In the genomic region with DNA sequence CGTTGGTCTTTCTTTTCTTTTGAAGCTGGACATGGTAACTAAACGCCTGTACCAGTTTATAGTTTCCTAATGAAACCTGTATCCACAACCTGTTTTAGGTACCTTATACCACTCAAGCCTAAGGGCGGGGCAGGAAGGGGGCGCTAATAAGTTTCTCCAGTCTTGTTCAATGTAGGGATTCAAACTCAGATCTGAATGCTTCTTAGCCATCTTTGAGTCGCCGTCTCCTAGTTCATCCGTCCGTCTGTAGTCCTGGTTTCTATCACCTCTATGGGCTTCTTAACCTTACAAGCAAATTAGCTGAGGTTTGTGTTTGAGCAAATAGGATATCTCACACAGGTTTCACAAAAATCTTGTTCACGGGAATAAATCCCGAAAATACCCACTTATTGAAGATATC, we compare ENCODE assay signal across 8 mouse cellular contexts. TPM values are rescaled to one million over a fixed set of nuclear protein-coding genes. Genes with fewer than 3 reads are reported as not detected.
A peak's percentile ranks its signal among the peaks of the same experiment; 100 is the strongest.
DNase-seq lines count a peak whose midpoint lies in the region; ATAC-seq and TF ChIP-seq lines count a peak whose summit lies in the region.

No protein-coding gene starts in this region.

- H3K9ac ChIP-seq in heart, embryonic 11.5 days (ENCODE audit: low read depth, low read length): peak overlapping the region; percentile 97
- peak overlapping the region; percentile 53; the same call in 1 of the 2 replicates for H3K9ac ChIP-seq in ES-E14 (ENCODE audit: insufficient read depth, low read depth, low read length, poor library complexity, severe bottlenecking)
- peak overlapping the region; percentile 93 for H3K9ac ChIP-seq in forebrain, postnatal 0 days
- H3K9ac ChIP-seq in liver, embryonic 12.5 days: peak overlapping the region; percentile 88

- peak; percentile 34; the same call in 1 of the 2 replicates for TF ChIP-seq CTCF in forebrain, postnatal 0 days (IDR thresholded peaks at IDR 0.05; ENCODE audit: low read depth)

- H3K27me3 ChIP-seq in heart, embryonic 11.5 days (ENCODE audit: control insufficient read depth, insufficient read depth, low read length): no peaks in the 10 kb centered on the region
- no peaks in the 10 kb centered on the region for H3K27me3 ChIP-seq in forebrain, postnatal 0 days (ENCODE audit: insufficient read depth, low read length)
- no peaks in the 10 kb centered on the region for H3K27me3 ChIP-seq in liver, embryonic 12.5 days (replicated peaks)

- peak overlapping the region; percentile 96 for H3K27ac ChIP-seq in heart, embryonic 11.5 days (ENCODE audit: low read depth, low read length)
- no peak overlapping the region for H3K27ac ChIP-seq in ES-E14 (ENCODE audit: insufficient read depth, low read depth, low read length, poor library complexity, severe bottlenecking)
- peak overlapping the region; percentile 98 for H3K27ac ChIP-seq in forebrain, postnatal 0 days (ENCODE audit: low read depth, low read length)
- peak overlapping the region; percentile 95 for H3K27ac ChIP-seq in liver, embryonic 12.5 days

- peak overlapping the region; percentile 95 for H3K4me3 ChIP-seq in heart, embryonic 11.5 days (ENCODE audit: low read depth, low read length)
- H3K4me3 ChIP-seq in ES-E14 (ENCODE audit: insufficient read depth in 1 of 2, low read depth in 1 of 2, low read length in 2 of 2, poor library complexity in 1 of 2, severe bottlenecking in 1 of 2): peak overlapping the region; percentile 79 to 84
- peak overlapping the region; percentile 98 for H3K4me3 ChIP-seq in forebrain, postnatal 0 days (ENCODE audit: low read depth, low read length)
- peak overlapping the region; percentile 73 for H3K4me3 ChIP-seq in liver, embryonic 12.5 days

- WGBS in heart, embryonic 11.5 days (ENCODE audit: insufficient replicate concordance): 10% methylated on average over 10 of the region's 10 CpGs
- WGBS in forebrain, postnatal 0 days: 7% methylated on average over 10 of the region's 10 CpGs
- 5% methylated on average over 10 of the region's 10 CpGs for WGBS in liver, embryonic 12.5 days (ENCODE audit: insufficient replicate concordance)

- no peaks in the 10 kb centered on the region for H3K9me3 ChIP-seq in heart, embryonic 11.5 days (replicated peaks; ENCODE audit: control insufficient read depth, low read length)
- no peaks in the 10 kb centered on the region for H3K9me3 ChIP-seq in ES-E14 (ENCODE audit: control insufficient read depth, insufficient read depth, low read depth, low read length)
- H3K9me3 ChIP-seq in forebrain, postnatal 0 days (ENCODE audit: low read length): no peaks in the 10 kb centered on the region
- no peaks in the 10 kb centered on the region for H3K9me3 ChIP-seq in liver, embryonic 12.5 days (replicated peaks)

- H3K36me3 ChIP-seq in heart, embryonic 11.5 days (ENCODE audit: control insufficient read depth, insufficient read depth, low read length): no peaks in the 10 kb centered on the region
- H3K36me3 ChIP-seq in ES-E14 (ENCODE audit: control insufficient read depth, insufficient read depth, low read length, poor library complexity, severe bottlenecking): no peaks in the 10 kb centered on the region
- no peaks in the 10 kb centered on the region for H3K36me3 ChIP-seq in forebrain, postnatal 0 days (ENCODE audit: insufficient read depth)
- H3K36me3 ChIP-seq in liver, embryonic 12.5 days: peaks cover 9% of the 10 kb centered on the region

- in situ Hi-C loops in ES-E14 (cut with MboI; ENCODE audit: low sequenced_read_pairs in 2 of 2, unreplicated experiment in 2 of 2): no loop called here

- H3K4me2 ChIP-seq in heart, embryonic 11.5 days: peak overlapping the region; percentile 87
- H3K4me2 ChIP-seq in forebrain, postnatal 0 days (ENCODE audit: low read depth): peak overlapping the region; percentile 52
- H3K4me2 ChIP-seq in liver, embryonic 12.5 days: peak overlapping the region; percentile 72

- DNase-seq in heart, adult 11 months: no peak
- no peak for DNase-seq in ES-E14 (ENCODE audit: low read depth, low spot score)
- DNase-seq in forebrain, postnatal 0 days: no peak
- peak; percentile 25 to 43 for DNase-seq in spleen, postnatal 36 days (ENCODE audit: low spot score in 2 of 2)
- no peak for DNase-seq in embryo, embryonic 11 days
- no peak for DNase-seq in ovary, postnatal 14 days (ENCODE audit: low spot score)

- ATAC-seq in heart, embryonic 11.5 days (replicated peaks; ENCODE audit: insufficient number of reproducible peaks, low FRiP score, low TSS enrichment): no peak
- ATAC-seq in forebrain, postnatal 0 days: no peak
- ATAC-seq in liver, embryonic 12.5 days: no peak

- H3K4me1 ChIP-seq in heart, embryonic 11.5 days (ENCODE audit: control insufficient read depth, insufficient read depth, low read length): peaks cover 18% of the 10 kb centered on the region
- peaks cover 0 to 2% of the 10 kb centered on the region in 2 experiments; a peak in 1 of 4 replicates for H3K4me1 ChIP-seq in ES-E14 (ENCODE audit: control insufficient read depth in 2 of 2, insufficient read depth in 2 of 2, low read length in 2 of 2, poor library complexity in 1 of 2)
- peaks cover 23% of the 10 kb centered on the region for H3K4me1 ChIP-seq in forebrain, postnatal 0 days (ENCODE audit: insufficient read depth)
- peaks cover 57% of the 10 kb centered on the region for H3K4me1 ChIP-seq in liver, embryonic 12.5 days

TF ChIP-seq in ES-E14, 5 proteins besides CTCF, POLR2A, EP300 and RAD21:
- TF ChIP-seq HCFC1 (IDR thresholded peaks at IDR 0.05; ENCODE audit: borderline replicate concordance, insufficient read depth, low read length): no peak
- no peak for TF ChIP-seq ZNF384 (IDR thresholded peaks at IDR 0.05; ENCODE audit: low read depth, low read length)
- TF ChIP-seq MAFK (IDR thresholded peaks at IDR 0.05; ENCODE audit: insufficient read depth, low read depth, low read length): no peak
- no peak for TF ChIP-seq ZC3H11A (IDR thresholded peaks at IDR 0.05; ENCODE audit: borderline replicate concordance, low read depth, low read length)
- TF ChIP-seq CHD2 (IDR thresholded peaks at IDR 0.05; ENCODE audit: low read depth, low read length): no peak

RNA-seq across cellular contexts. Expression of a gene that starts 0.3 kb away (rescaled TPM):
- 9.6 and 9.7 TPM in 2 replicates for polyA plus RNA-seq in heart, embryonic 11.5 days (2014; fragmentation: Nextera tagmentation; extraction: Ambion mirVana)
- total RNA-seq in ES-E14 (2012; rRNA removed): 5.4 and 10.0 TPM in 2 replicates
- total RNA-seq in forebrain, postnatal 0 days (2014; rRNA removed): 8.8 and 12.8 TPM in 2 replicates
- polyA plus RNA-seq in forebrain, postnatal 0 days (2015; fragmentation: Nextera tagmentation; extraction: Ambion mirVana): 14.6 and 16.2 TPM in 2 replicates
- 8.2 and 8.3 TPM in 2 replicates for polyA plus RNA-seq in liver, embryonic 12.5 days (2016; fragmentation: Nextera tagmentation; extraction: Ambion mirVana)

RNA-seq across cellular contexts. Expression of a gene that starts 3.3 kb away (rescaled TPM):
- polyA plus RNA-seq in heart, embryonic 11.5 days (2014; fragmentation: Nextera tagmentation; extraction: Ambion mirVana): 51.5 and 66.1 TPM in 2 replicates
- 49.0 and 58.5 TPM in 2 replicates for total RNA-seq in ES-E14 (2012; rRNA removed)
- 200 and 230 TPM in 2 replicates for total RNA-seq in forebrain, postnatal 0 days (2014; rRNA removed)
- polyA plus RNA-seq in forebrain, postnatal 0 days (2015; fragmentation: Nextera tagmentation; extraction: Ambion mirVana): 76.4 and 110 TPM in 2 replicates
- polyA plus RNA-seq in liver, embryonic 12.5 days (2016; fragmentation: Nextera tagmentation; extraction: Ambion mirVana): 32.8 and 33.4 TPM in 2 replicates

RNA-seq across cellular contexts. Expression of a gene that starts 15.6 kb away (rescaled TPM):
- polyA plus RNA-seq in heart, embryonic 11.5 days (2014; fragmentation: Nextera tagmentation; extraction: Ambion mirVana): 3.1 and 3.9 TPM in 2 replicates
- not detected in 2 replicates for total RNA-seq in ES-E14 (2012; rRNA removed)
- not detected in 2 replicates for total RNA-seq in forebrain, postnatal 0 days (2014; rRNA removed)
- not detected in 2 replicates for polyA plus RNA-seq in forebrain, postnatal 0 days (2015; fragmentation: Nextera tagmentation; extraction: Ambion mirVana)
- polyA plus RNA-seq in liver, embryonic 12.5 days (2016; fragmentation: Nextera tagmentation; extraction: Ambion mirVana): 14.5 and 15.6 TPM in 2 replicates

Comparison
In these comparisons a context has a peak if more than half of its experiments do, and no peak if none do; other contexts are left out.
1. DNase-seq: peak in spleen, postnatal 36 days (2 of 2); none in heart, adult 11 months (single experiment), ES-E14 (single experiment), forebrain, postnatal 0 days (single experiment), embryo, embryonic 11 days (single experiment) and ovary, postnatal 14 days (single experiment).
2. Peak in every context shown above with its lines, with median percentiles within 50 percentile points of each other: H3K4me2 ChIP-seq, H3K4me3 ChIP-seq and H3K9ac ChIP-seq.